Mouse (Mus musculus) testis, adult 2 months (tissue): Measurements from ENCODE around the gene Pth1r.

ENCODE experiments used
- CTCF ChIP-seq: fragments of 200-500 bp; IDR thresholded peaks from 2 replicates; pipeline ENCODE4 v1.5.1; 2012; ENCODE audit warnings: low read depth, mild to moderate bottlenecking, inconsistent platforms, low read length, moderate library complexity; ENCODE audit not compliant: control insufficient read depth, insufficient read depth, insufficient replicate concordance
- POLR2A ChIP-seq: fragments of 200-500 bp; IDR thresholded peaks from 2 replicates; pipeline ENCODE4 v1.6.1; 2012; ENCODE audit warnings: low read depth, mild to moderate bottlenecking, inconsistent platforms, low read length, moderate library complexity; ENCODE audit not compliant: control insufficient read depth

DNA sequence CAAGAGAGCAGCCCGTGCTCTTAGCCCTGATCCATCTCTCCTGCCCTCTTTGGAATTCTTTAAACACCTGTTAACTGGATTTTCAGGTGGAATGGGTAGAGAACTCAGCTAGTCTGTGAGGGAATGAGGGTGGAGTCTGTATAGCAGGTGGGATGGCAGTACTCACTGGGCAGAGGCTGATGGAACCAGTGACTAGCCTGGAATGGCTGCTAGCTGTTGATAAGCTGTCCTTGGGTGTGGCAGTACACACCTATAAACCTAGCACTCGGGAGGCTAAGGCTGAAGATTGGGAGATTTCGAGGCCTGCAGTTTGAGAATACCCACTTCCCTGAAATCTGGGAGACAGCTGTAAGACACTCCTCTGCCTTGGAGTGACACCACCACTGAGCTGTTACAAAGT, 47.4 kb downstream of the Pth1r start:
- TF ChIP-seq CTCF = no peak
- no peak for TF ChIP-seq POLR2A
